Mouse (Mus musculus) forebrain, embryonic 14.5 days (tissue): ENCODE measurements around the gene Fads3. TPM values are rescaled to one million over a fixed set of nuclear protein-coding genes. Genes with fewer than 3 reads are reported as not detected.

Experiments used
- ATAC-seq: fragments of 200-750 bp; cut with Nextera tagmentation; 2 replicates; pipeline ENCODE4 v1.8.0; 2017; ENCODE audit warnings: mild to moderate bottlenecking, moderate library complexity
- DNase-seq: peaks from one replicate; pipeline ENCODE4 v3.0.0-alpha.2; 2015; ENCODE audit warnings: low spot score
- H3K27ac ChIP-seq: fragments of 300-500 bp; sonication (generic); 2 replicates; pipeline ENCODE4 v1.5.1; 2014; ENCODE audit warnings: low read depth, mild to moderate bottlenecking, control low read depth, low read length, moderate library complexity
- H3K27me3 ChIP-seq: fragments of 300-500 bp; sonication (generic); replicated peaks from 2 replicates; pipeline ENCODE4 v1.6.1; 2014; ENCODE audit warnings: low read length, control low read depth, mixed read lengths; ENCODE audit not compliant: control insufficient read depth, insufficient read depth
- H3K36me3 ChIP-seq: fragments of 300-500 bp; sonication (generic); 2 replicates; pipeline ENCODE4 v1.6.1; 2014; ENCODE audit warnings: low read length, control low read depth; ENCODE audit not compliant: control insufficient read depth, insufficient read depth
- H3K4me1 ChIP-seq: fragments of 300-500 bp; sonication (generic); 2 replicates; pipeline ENCODE4 v1.6.1; 2014; ENCODE audit warnings: antibody characterized with exemption, low read length, control low read depth; ENCODE audit not compliant: control insufficient read depth, insufficient read depth
- H3K4me2 ChIP-seq: fragments of 300-500 bp; sonication (generic); 2 replicates; pipeline ENCODE4 v1.6.1; 2014; ENCODE audit warnings: mild to moderate bottlenecking, control low read depth, low read length
- H3K4me3 ChIP-seq: fragments of 300-500 bp; sonication (generic); 2 replicates; pipeline ENCODE4 v1.5.1; 2014; ENCODE audit warnings: low read depth, low read length, control low read depth
- H3K9ac ChIP-seq: fragments of 300-500 bp; sonication (generic); 2 replicates; pipeline ENCODE4 v1.6.1; 2014; ENCODE audit warnings: mild to moderate bottlenecking, low read length, control low read depth, moderate library complexity
- H3K9me3 ChIP-seq: fragments of 300-500 bp; sonication (generic); replicated peaks from 2 replicates; pipeline ENCODE4 v1.6.1; 2016; ENCODE audit warnings: low read length, control low read depth, mixed read lengths; ENCODE audit not compliant: control insufficient read depth
- WGBS: fragments of 180-500 bp; shearing (Covaris S2); extraction: QIAGEN DNeasy Blood & Tissue Kit; methylation state at CpG from one replicate; pipeline ENCODE4 v1.1.7; 2014; 5-methylcytosine and 5-hydroxymethylcytosine counted together
- polyA plus RNA-seq: library from polyadenylated mRNA; unstranded; fragments of >200 nt; fragmentation: Nextera tagmentation; extraction: Ambion mirVana; gene quantifications from 2 replicates; pipeline ENCODE4 v1.2.1, GENCODE M21; 2014

Gene Fads3
- polyA plus RNA-seq, 1 experiment from 2014 or later, result 9.6 TPM

DNA sequence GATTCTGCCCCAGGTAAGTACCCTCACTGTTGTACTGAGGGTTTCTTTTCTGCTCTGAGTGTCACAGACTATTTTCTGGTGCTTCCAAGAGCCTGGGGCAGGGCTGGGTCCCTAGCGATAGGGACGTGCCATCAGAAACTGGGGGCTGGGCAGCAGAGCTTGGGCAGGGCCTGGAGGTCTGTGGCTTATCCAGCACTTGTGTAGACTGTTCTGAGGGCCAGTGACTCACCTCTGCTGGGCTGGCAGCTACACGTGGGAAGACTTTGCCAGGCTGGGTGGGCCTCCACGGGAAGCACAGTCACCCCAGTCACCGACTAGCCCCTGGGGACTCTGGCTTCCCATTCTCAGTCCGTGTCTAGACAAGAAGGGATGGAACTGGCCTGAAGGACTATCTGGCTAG, 863 bp downstream of the Fads3 start:
- Histone ChIP-seq H3K4me3 (peak overlapping the region; percentile 66), H3K36me3 (no peaks in the 10 kb centered on the region), H3K4me2 (peak overlapping the region; percentile 97), H3K27ac (no peak overlapping the region), H3K4me1 (peaks cover 7% of the 10 kb centered on the region; the same call in 1 of the 2 replicates), H3K9ac (peak overlapping the region; percentile 76), H3K27me3 (no peaks in the 10 kb centered on the region), H3K9me3 (no peaks in the 10 kb centered on the region)
- 60% methylated on average over 6 of the region's 6 CpGs for WGBS
- DNase-seq (no peak), ATAC-seq (no peak; the same call in 1 of the 2 replicates)

DNA sequence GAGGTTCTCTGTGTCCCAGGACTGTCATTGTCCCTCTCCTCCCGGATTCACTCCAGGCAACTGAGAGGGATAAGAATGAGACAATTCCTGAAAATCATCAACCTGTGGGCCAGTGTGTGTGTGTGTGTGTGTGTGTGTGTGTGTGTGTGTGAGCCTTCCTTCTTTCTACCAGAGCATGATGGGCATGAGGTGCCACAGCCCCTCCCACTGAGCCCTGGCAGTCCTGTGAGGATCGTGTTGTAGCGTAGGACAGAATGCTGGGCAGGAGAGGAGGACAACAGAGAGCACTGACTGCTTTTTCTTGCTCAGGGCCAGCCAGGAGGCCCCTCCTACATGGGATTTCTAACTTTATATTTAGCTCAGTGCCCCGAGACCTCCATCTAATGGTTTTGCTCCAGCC, 1.4 kb downstream of the Fads3 start:
- no peaks in the 10 kb centered on the region for H3K9me3 ChIP-seq

DNA sequence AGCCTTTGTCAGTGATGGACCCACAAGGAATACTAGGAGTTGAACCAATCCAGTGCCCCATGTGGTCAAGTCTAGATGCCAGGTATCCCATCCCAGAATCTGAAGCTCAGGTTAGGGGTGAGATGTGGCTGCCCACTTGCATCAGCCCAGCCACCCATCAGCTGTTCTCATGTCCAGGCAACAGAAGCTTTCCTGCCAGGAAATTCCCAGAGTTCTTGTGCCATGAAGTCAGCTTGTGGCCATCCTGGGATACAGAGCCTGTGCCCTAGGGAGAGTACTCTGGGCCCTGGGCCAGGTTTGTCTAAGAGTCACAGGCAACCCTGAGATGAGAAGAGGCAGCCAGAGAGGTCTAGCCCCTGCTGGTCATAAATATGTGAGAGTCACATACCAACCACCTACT, 2.3 kb downstream of the Fads3 start:
- H3K27me3 ChIP-seq, result no peaks in the 10 kb centered on the region
- no peak overlapping the region for H3K27ac ChIP-seq
- ATAC-seq (no peak), DNase-seq (no peak)
- peaks cover 7% of the 10 kb centered on the region; the same call in 1 of the 2 replicates for H3K4me1 ChIP-seq
- H3K36me3 ChIP-seq, result no peaks in the 10 kb centered on the region
- no peak overlapping the region for H3K4me3 ChIP-seq
- H3K9me3 ChIP-seq, result no peaks in the 10 kb centered on the region
- H3K4me2 ChIP-seq, result no peak overlapping the region
- no peak overlapping the region for H3K9ac ChIP-seq

More for the DNA sequence above, 1.4 kb downstream of the Fads3 start:
- Histone ChIP-seq H3K4me2 (peak overlapping the region; percentile 97), H3K36me3 (no peaks in the 10 kb centered on the region), H3K4me3 (peak overlapping the region; percentile 66; the same call in 1 of the 2 replicates), H3K9ac (no peak overlapping the region), H3K27me3 (no peaks in the 10 kb centered on the region), H3K27ac (no peak overlapping the region), H3K4me1 (peaks cover 7% of the 10 kb centered on the region; the same call in 1 of the 2 replicates)
- DNase-seq, result no peak
- WGBS, result 82% methylated on average over 4 of the region's 4 CpGs
- no peak for ATAC-seq

DNA sequence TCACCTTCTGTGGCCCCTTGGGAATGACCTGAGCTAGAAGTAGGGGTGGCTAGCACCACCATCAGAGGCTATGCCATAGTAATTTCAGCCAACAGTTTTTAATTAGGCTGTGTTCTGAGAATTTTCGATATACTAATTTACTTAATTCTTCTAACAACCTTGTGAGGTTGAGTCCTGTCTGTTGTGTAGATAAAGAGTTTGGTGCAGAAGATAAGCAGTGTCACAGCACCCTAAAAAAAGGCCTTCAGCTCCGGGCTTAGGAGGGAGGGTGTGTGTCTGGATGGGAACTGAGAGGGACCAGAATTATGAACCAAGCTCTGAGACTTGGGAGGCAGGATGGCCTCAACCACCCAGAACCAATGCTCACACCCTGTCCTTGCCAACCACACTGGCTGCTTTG, 4.3 kb downstream of the Fads3 start:
- WGBS, result 81% methylated on average over 2 of the region's 2 CpGs

DNA sequence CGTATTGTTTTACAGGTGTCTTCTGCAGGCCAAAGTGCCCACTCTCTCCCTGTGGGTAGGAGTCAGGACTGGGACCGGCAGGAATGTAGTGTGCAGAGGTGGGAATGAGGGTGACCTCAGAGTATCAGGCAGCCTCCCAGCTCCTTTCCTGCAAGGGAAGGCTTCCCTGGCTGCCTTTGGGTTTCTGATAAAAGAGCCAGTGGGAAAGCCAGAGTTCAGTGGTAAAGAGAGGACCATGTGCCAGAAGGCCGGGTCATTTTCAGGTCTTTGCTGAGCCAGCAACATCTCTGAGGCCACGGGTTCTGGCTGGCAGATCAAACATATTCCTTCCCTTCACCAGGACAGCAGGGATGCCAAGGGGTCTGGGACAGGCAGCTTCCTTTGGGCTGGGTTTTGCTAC, 5.0 kb downstream of the Fads3 start:
- Histone ChIP-seq H3K36me3 (no peaks in the 10 kb centered on the region), H3K9me3 (no peaks in the 10 kb centered on the region), H3K27me3 (no peaks in the 10 kb centered on the region), H3K9ac (no peak overlapping the region), H3K4me2 (no peak overlapping the region), H3K4me3 (no peak overlapping the region), H3K4me1 (peaks cover 4% of the 10 kb centered on the region; the same call in 1 of the 2 replicates), H3K27ac (no peak overlapping the region)
- no peak for DNase-seq
- ATAC-seq, result no peak
- 74% methylated on average over 4 of the region's 4 CpGs for WGBS

More for the DNA sequence above, 4.3 kb downstream of the Fads3 start:
- Histone ChIP-seq H3K9me3 (no peaks in the 10 kb centered on the region), H3K4me3 (no peak overlapping the region), H3K27ac (no peak overlapping the region), H3K9ac (no peak overlapping the region), H3K4me2 (no peak overlapping the region), H3K4me1 (peaks cover 4% of the 10 kb centered on the region; the same call in 1 of the 2 replicates), H3K36me3 (no peaks in the 10 kb centered on the region), H3K27me3 (no peaks in the 10 kb centered on the region)
- ATAC-seq (no peak), DNase-seq (no peak)

DNA sequence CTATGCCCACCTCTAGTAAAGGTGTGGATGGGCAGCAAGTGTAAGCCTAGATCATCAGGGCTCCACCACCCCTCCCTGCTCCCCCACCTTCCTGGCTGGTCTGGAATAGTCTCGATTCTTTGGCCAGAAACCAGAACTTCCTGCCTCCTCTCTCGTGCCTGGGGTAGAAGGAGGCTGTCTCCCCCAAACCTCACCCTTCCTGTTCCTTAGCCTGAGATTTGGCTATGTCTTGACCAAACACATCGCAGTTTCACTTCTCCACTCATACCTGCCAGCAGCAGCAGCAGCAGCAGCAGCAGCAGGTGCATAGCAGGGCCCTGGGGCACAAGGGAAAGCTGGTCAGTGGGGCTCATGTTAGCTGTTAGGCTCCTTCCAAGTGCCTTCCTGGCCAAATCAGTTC, 5.6 kb downstream of the Fads3 start:
- no peak for ATAC-seq
- H3K27ac ChIP-seq, result no peak overlapping the region
- WGBS, result 60% methylated on average over 3 of the region's 3 CpGs

DNA sequence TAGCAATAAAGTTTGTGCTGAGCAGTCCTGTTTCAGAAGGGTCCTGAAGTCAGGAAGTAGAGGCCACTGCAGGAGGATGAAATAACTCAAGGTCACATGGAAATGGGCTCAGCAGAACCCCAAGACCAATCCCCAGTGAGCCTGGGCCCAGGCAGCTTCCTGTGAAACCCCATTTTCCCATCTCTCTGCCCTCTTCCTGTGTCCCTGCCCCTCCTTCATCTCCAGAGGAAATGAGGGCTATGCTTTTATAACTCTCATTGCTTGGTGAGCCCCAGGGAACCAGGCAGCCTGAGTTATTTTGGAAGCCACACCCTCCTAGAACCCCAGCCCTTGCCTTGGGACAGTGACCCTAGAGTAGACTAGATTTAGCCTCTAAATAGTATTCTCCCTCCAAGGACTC, 8.2 kb downstream of the Fads3 start:
- Histone ChIP-seq H3K36me3 (no peaks in the 10 kb centered on the region), H3K4me3 (no peak overlapping the region), H3K27ac (no peak overlapping the region), H3K9me3 (no peaks in the 10 kb centered on the region), H3K4me1 (no peaks in the 10 kb centered on the region), H3K9ac (no peak overlapping the region), H3K4me2 (no peak overlapping the region), H3K27me3 (no peaks in the 10 kb centered on the region)
- ATAC-seq (no peak), DNase-seq (no peak)

More for the DNA sequence above, 5.6 kb downstream of the Fads3 start:
- H3K4me3 ChIP-seq, result no peak overlapping the region
- no peak overlapping the region for H3K9ac ChIP-seq
- H3K9me3 ChIP-seq, result no peaks in the 10 kb centered on the region
- H3K36me3 ChIP-seq, result no peaks in the 10 kb centered on the region
- H3K4me1 ChIP-seq, result peaks cover 3% of the 10 kb centered on the region; the same call in 1 of the 2 replicates
- H3K4me2 ChIP-seq, result no peak overlapping the region
- DNase-seq, result no peak
- no peaks in the 10 kb centered on the region for H3K27me3 ChIP-seq

DNA sequence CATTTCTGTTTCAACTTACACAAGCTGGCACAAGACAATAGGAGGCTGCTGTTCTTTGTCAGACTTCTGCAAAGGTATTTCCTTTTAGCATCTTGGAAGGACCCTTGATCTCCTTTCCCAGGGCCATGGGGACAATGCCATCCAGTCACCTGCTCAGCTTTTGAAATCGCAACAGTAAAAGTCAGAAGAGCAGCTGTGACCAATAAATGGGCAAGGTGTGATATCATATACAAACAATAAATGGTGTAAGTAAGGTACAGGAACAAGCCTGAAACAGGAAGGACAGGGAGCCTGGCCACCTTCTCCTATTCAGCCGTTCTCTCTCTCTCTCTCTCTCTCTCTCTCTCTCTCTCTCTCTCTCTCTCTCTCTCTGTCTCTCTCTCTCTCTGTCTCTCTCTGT, 9.1 kb downstream of the Fads3 start:
- Histone ChIP-seq H3K27me3 (no peaks in the 10 kb centered on the region), H3K9ac (no peak overlapping the region), H3K4me1 (no peaks in the 10 kb centered on the region), H3K4me2 (no peak overlapping the region), H3K36me3 (no peaks in the 10 kb centered on the region), H3K9me3 (no peaks in the 10 kb centered on the region), H3K27ac (no peak overlapping the region), H3K4me3 (no peak overlapping the region)
- no peak for ATAC-seq
- WGBS, result 79% methylated on average over 2 of the region's 2 CpGs
- DNase-seq, result no peak

DNA sequence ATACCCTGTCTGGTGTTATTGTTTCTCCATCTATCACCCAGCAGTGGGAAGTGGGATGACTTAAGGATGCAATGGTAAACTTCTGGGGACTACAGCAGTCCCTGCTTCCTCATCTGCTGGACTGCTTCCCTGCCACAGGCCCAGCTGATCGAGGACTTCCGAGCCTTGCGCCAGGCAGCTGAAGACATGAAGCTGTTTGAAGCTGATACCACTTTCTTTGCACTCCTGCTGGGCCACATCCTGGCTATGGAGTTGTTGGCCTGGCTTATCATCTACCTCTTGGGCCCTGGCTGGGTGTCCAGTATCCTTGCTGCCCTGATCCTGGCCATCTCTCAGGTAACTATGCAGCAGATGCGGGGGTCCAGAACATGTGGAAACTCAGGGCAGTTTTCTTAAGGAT, 11.3 kb downstream of the Fads3 start:
- Histone ChIP-seq H3K4me2 (no peak overlapping the region), H3K4me1 (no peaks in the 10 kb centered on the region), H3K9me3 (no peaks in the 10 kb centered on the region), H3K4me3 (no peak overlapping the region), H3K27me3 (no peaks in the 10 kb centered on the region), H3K36me3 (no peaks in the 10 kb centered on the region), H3K9ac (no peak overlapping the region), H3K27ac (no peak overlapping the region)
- ATAC-seq (no peak), DNase-seq (no peak)
- 99% methylated on average over 4 of the region's 4 CpGs for WGBS
